Mouse (Mus musculus) layer of hippocampus, adult 18-20 months (tissue): Measurements from ENCODE around the gene Trim47. TPM values are rescaled to one million over a fixed set of nuclear protein-coding genes. Genes with fewer than 3 reads are reported as not detected.

Experiments
- DNase-seq, 2 experiments: peaks; one replicate each; pipeline ENCODE4 v3.0.0; 2022; ENCODE audit warnings: low spot score in 2 of 2
- long read RNA-seq: library from polyadenylated mRNA; stranded (forward); transcript quantifications from one replicate; pipeline ENCODE4 v2.0.0, GENCODE M21; 2021
- total RNA-seq, 2 experiments: library from RNA; stranded (reverse); gene quantifications; 2 replicates each; pipeline ENCODE4 v1.2.3; 2021

Gene Trim47
- 1 to 10 TPM; 4.8 to 6.2 TPM for total RNA-seq
- long read RNA-seq, transcript Trim47-202 (6 exons, 2,192 nt): major isoform, 7 of 10 reads
- long read RNA-seq, partial matches to known transcripts: 0 of 10 reads
- long read RNA-seq, other reads (novel, unspliced or antisense): 0 of 10 reads

GRCm38 (mm10) chr11:116127156-116127980, at the start of gene Trim47:
Gene Trim47, minus strand, starts transcription at chr11:116127210.
- DNase-seq: no peak

- no peak for DNase-seq
These were observed 49.0 kb upstream of the Trim47 start for GRCm38 (mm10) chr11:116176010-116176409.

- DNase-seq: no peak
These were observed 47.9 kb upstream of the Trim47 start for GRCm38 (mm10) chr11:116174775-116175448.

- DNase-seq: no peak
These were observed 44.9 kb upstream of the Trim47 start for GRCm38 (mm10) chr11:116171959-116172358.

- DNase-seq: no peak
These were observed 43.2 kb upstream of the Trim47 start for GRCm38 (mm10) chr11:116170003-116170800.

GRCm38 (mm10) chr11:116169214-116169613, 42.2 kb upstream of the Trim47 start:
- no peak for DNase-seq

- peak; percentile 97 for DNase-seq
These were observed 41.0 kb upstream of the Trim47 start, which contains the start of gene Fbf1 for GRCm38 (mm10) chr11:116167884-116168439. Gene Fbf1, minus strand, starts transcription at chr11:116168166.

GRCm38 (mm10) chr11:116167232-116167631, 40.2 kb upstream of the Trim47 start:
- DNase-seq: no peak

GRCm38 (mm10) chr11:116163002-116163401, 36.0 kb upstream of the Trim47 start:
- DNase-seq: no peak

- DNase-seq: peak; percentile 54 to 62
These were observed 35.1 kb upstream of the Trim47 start for GRCm38 (mm10) chr11:116162146-116162545.

- no peak for DNase-seq
These were observed 34.3 kb upstream of the Trim47 start for GRCm38 (mm10) chr11:116161312-116161711.

GRCm38 (mm10) chr11:116150960-116151359, 23.9 kb upstream of the Trim47 start:
- no peak for DNase-seq

- no peak for DNase-seq
These were observed 22.3 kb upstream of the Trim47 start for GRCm38 (mm10) chr11:116149341-116149740.

GRCm38 (mm10) chr11:116148761-116149221, 21.8 kb upstream of the Trim47 start:
- DNase-seq: peak in 1 of 2 experiments; percentile 58

- peak; percentile 75 to 81 for DNase-seq
These were observed 19.4 kb upstream of the Trim47 start for GRCm38 (mm10) chr11:116146294-116146985.

GRCm38 (mm10) chr11:116145481-116146293, 18.7 kb upstream of the Trim47 start:
- DNase-seq: no peak

GRCm38 (mm10) chr11:116143468-116143867, 16.5 kb upstream of the Trim47 start:
- DNase-seq: no peak

- DNase-seq: no peak
These were observed 15.4 kb upstream of the Trim47 start for GRCm38 (mm10) chr11:116142211-116142991.
